In genomic region chr3:98039666-98040456, GRCm38 (mm10) we compare ENCODE assay signal across 16 mouse cellular contexts. TPM values are rescaled to one million over a fixed set of nuclear protein-coding genes. Genes with fewer than 3 reads are reported as not detected.
DNase-seq lines count a peak whose midpoint lies in the region; ATAC-seq and TF ChIP-seq lines count a peak whose summit lies in the region.
"Had no signal": no experiment of that assay in that cellular context is flagged by ENCODE, and none has a peak within 500 bp of the region (broad histone marks: within the 10 kb centered on the region; RNA-seq: fewer than 3 reads in every experiment).

No protein-coding gene starts in this region.

- H3K27ac ChIP-seq in heart, embryonic 15.5 days, result peak overlapping the region; percentile 61
- H3K27ac ChIP-seq in lung, embryonic 15.5 days, result peak overlapping the region; percentile 62
- peak overlapping the region; percentile 79 for H3K27ac ChIP-seq in forebrain, embryonic 15.5 days (replicated peaks)
- H3K27ac ChIP-seq: intestine, embryonic 15.5 days had no signal

- no peak for ATAC-seq in heart, embryonic 15.5 days (replicated peaks; ENCODE audit: insufficient number of reproducible peaks, insufficient read depth, low FRiP score, low read depth)
- ATAC-seq in lung, embryonic 15.5 days (ENCODE audit: borderline replicate concordance, extremely low read depth, low FRiP score, low TSS enrichment), result no peak
- no peak for ATAC-seq in forebrain, embryonic 15.5 days (replicated peaks)
- peak; percentile 43 for ATAC-seq in megakaryocyte progenitor cell, adult 5-6 weeks (replicated peaks; ENCODE audit: poor library complexity)
- ATAC-seq: intestine, embryonic 15.5 days; liver, postnatal 0 days had no signal

- intact Hi-C loops in heart, postnatal 10 days (cut with DNase I), result loop anchor here (5.0 kb wide), 1 partner anchor 108 kb away; no protein-coding TSS in a partner anchor

- H3K4me1 ChIP-seq in heart, embryonic 15.5 days (replicated peaks), result peaks cover 87% of the 10 kb centered on the region
- peaks cover 81% of the 10 kb centered on the region for H3K4me1 ChIP-seq in lung, embryonic 15.5 days
- H3K4me1 ChIP-seq in lung, adult 2 months (ENCODE audit: control insufficient read depth, insufficient read depth, low read length), result peaks cover 32% of the 10 kb centered on the region
- peaks cover 73% of the 10 kb centered on the region for H3K4me1 ChIP-seq in forebrain, embryonic 15.5 days

- no peak for TF ChIP-seq CTCF in lung, adult 2 months (IDR thresholded peaks at IDR 0.05; ENCODE audit: insufficient read depth, low read length)

- H3K4me2 ChIP-seq in heart, embryonic 15.5 days, result no peak overlapping the region
- no peak overlapping the region for H3K4me2 ChIP-seq in lung, embryonic 15.5 days
- H3K4me2 ChIP-seq in forebrain, embryonic 15.5 days (replicated peaks), result no peak overlapping the region
- H3K4me2 ChIP-seq: intestine, embryonic 15.5 days; stomach, embryonic 15.5 days had no signal

- H3K4me3 ChIP-seq in heart, embryonic 15.5 days, result no peak overlapping the region
- no peak overlapping the region for H3K4me3 ChIP-seq in lung, embryonic 15.5 days
- H3K4me3 ChIP-seq in lung, adult 2 months (replicated peaks; ENCODE audit: extremely low read depth, low read depth, low read length), result no peak overlapping the region
- H3K4me3 ChIP-seq in forebrain, embryonic 15.5 days, result no peak overlapping the region
- H3K4me3 ChIP-seq: intestine, embryonic 15.5 days; stomach, embryonic 15.5 days had no signal

- TF ChIP-seq POLR2A in lung, adult 2 months (IDR thresholded peaks at IDR 0.05; ENCODE audit: borderline replicate concordance, extremely low read depth, low read depth, low read length), result no peak

- WGBS in heart, embryonic 15.5 days, result 47% methylated on average over 16 of the region's 16 CpGs
- WGBS in lung, embryonic 15.5 days, result 42% methylated on average over 16 of the region's 16 CpGs
- WGBS in lung, adult 2 months, result 48% methylated on average over 16 of the region's 16 CpGs
- WGBS in forebrain, embryonic 15.5 days, result 83% methylated on average over 16 of the region's 16 CpGs

- H3K9me3 ChIP-seq in heart, embryonic 15.5 days (replicated peaks), result no peaks in the 10 kb centered on the region
- H3K9me3 ChIP-seq in lung, embryonic 15.5 days, result no peaks in the 10 kb centered on the region
- no peaks in the 10 kb centered on the region for H3K9me3 ChIP-seq in forebrain, embryonic 15.5 days
- H3K9me3 ChIP-seq: intestine, embryonic 15.5 days; stomach, embryonic 15.5 days had no signal

- no peaks in the 10 kb centered on the region for H3K36me3 ChIP-seq in heart, embryonic 15.5 days
- H3K36me3 ChIP-seq in lung, embryonic 15.5 days, result no peaks in the 10 kb centered on the region
- no peaks in the 10 kb centered on the region for H3K36me3 ChIP-seq in forebrain, embryonic 15.5 days
- H3K36me3 ChIP-seq: intestine, embryonic 15.5 days; stomach, embryonic 15.5 days had no signal

- H3K9ac ChIP-seq in heart, embryonic 15.5 days, result no peak overlapping the region
- H3K9ac ChIP-seq in lung, embryonic 15.5 days, result no peak overlapping the region
- H3K9ac ChIP-seq in forebrain, embryonic 15.5 days (replicated peaks), result no peak overlapping the region
- H3K9ac ChIP-seq: intestine, embryonic 15.5 days; liver, postnatal 0 days; stomach, embryonic 15.5 days had no signal

- no peaks in the 10 kb centered on the region for H3K27me3 ChIP-seq in heart, embryonic 15.5 days
- no peaks in the 10 kb centered on the region for H3K27me3 ChIP-seq in lung, embryonic 15.5 days
- H3K27me3 ChIP-seq in forebrain, embryonic 15.5 days, result no peaks in the 10 kb centered on the region
- H3K27me3 ChIP-seq: CH12.LX; intestine, embryonic 15.5 days; stomach, embryonic 15.5 days had no signal

- DNase-seq in heart, postnatal 10 days, result no peak
- DNase-seq in lung, adult 2 months, result no peak
- DNase-seq in Muller cell, postnatal 12 days (ENCODE audit: inconsistent ontology term), result no peak
- DNase-seq: adrenal gland, postnatal 10 days; cerebellum, adult 11 months; gastrocnemius, postnatal 36 days; liver, postnatal 0 days; midbrain, embryonic 14.5 days; right cerebral cortex, postnatal 4 days had no signal

RNA-seq across cellular contexts. Expression of gene Notch2, which starts 26.5 kb away (rescaled TPM):
- polyA plus RNA-seq in heart, embryonic 15.5 days (2015; fragmentation: Nextera tagmentation; extraction: Ambion mirVana), result 11.5 and 15.7 TPM in 2 replicates
- total RNA-seq in heart, postnatal 10 days (2021), result 10 to 100 TPM; 28.2 to 31.0 TPM
- polyA plus RNA-seq in lung, embryonic 15.5 days (2015; fragmentation: Nextera tagmentation; extraction: Ambion mirVana), result 33.4 and 35.1 TPM in 2 replicates
- 43.0 and 48.7 TPM in 2 replicates for polyA plus RNA-seq in lung, adult 2 months (2012; rRNA removed)
- polyA plus RNA-seq in forebrain, embryonic 15.5 days (2015; fragmentation: Nextera tagmentation; extraction: Ambion mirVana), result 17.8 and 18.9 TPM in 2 replicates
- 23.5 and 23.6 TPM in 2 replicates for total RNA-seq in megakaryocyte progenitor cell, adult 5-6 weeks (2015)
- total RNA-seq in megakaryocyte progenitor cell, adult 5-6 weeks (2017), result 20.9 and 21.8 TPM in 2 replicates
